9 mouse cellular contexts compared by ENCODE assay signal in the genomic region with DNA sequence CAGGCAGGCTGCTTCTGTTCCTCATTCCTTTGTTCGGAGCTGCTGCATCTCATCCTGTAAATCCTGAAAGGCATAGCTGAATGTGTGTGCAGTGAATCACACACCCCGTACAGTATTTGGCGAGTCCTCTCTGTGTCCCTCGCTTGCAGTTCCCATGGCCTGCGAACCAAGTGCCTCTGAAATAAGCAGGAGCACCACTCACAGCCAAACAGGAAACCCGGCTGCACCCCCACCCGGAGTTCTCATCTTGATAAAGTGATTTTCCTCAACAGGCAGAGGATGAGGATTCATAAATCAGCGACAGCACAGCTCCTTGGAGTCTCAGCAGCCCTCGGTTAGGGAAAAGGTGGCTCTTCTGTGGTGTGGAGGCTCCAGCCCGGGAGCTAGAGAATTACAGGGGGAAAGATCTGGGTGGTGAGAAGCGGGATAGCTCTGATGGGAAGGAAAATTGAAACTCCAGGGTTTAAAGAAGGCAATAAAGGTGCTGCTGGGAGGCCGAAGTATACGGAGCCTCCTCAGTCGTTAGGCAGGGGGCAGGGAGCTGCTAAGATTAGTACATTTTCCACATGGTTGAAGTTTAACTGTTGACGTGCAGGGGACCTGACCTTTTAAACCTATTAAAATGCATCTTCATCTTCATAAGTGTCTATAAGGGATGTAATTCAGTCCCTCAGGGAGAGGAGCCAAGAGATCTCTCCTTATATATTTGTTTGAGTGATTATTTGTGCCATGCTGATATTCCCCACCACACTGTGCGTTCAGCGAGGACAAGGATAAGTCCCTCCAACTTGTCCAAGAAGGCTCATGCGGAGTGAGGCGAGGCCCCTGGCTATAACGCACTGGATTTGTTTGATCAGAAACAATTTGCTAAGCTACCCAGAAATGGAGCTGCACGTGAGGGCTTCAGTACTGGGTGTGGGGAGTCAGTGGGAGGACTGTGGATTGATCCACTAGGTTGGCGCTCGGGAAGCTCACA. TPM values are rescaled to one million over a fixed set of nuclear protein-coding genes. Genes with fewer than 3 reads are reported as not detected.
DNase-seq lines count a peak whose midpoint lies in the region; ATAC-seq and TF ChIP-seq lines count a peak whose summit lies in the region.
"Had no signal": no experiment of that assay in that cellular context is flagged by ENCODE, and none has a peak within 500 bp of the region (broad histone marks: within the 10 kb centered on the region; RNA-seq: fewer than 3 reads in every experiment).

No protein-coding gene starts in this region.

- no peaks in the 10 kb centered on the region for H3K36me3 ChIP-seq in midbrain, embryonic 14.5 days (ENCODE audit: control insufficient read depth, insufficient read depth, low read length)
- no peaks in the 10 kb centered on the region for H3K36me3 ChIP-seq in midbrain, postnatal 0 days (ENCODE audit: insufficient read depth, low read length)
- no peaks in the 10 kb centered on the region for H3K36me3 ChIP-seq in limb, embryonic 13.5 days
- no peaks in the 10 kb centered on the region for H3K36me3 ChIP-seq in stomach, postnatal 0 days (ENCODE audit: control insufficient read depth, insufficient read depth, low read length)
- H3K36me3 ChIP-seq: limb, embryonic 15.5 days had no signal

- no peak for ATAC-seq in midbrain, embryonic 14.5 days (ENCODE audit: low FRiP score, low TSS enrichment)
- ATAC-seq in midbrain, postnatal 0 days (ENCODE audit: low FRiP score): no peak
- ATAC-seq in limb, embryonic 13.5 days (ENCODE audit: low FRiP score, low read depth): peak; percentile 40; the same call in 1 of the 2 replicates
- no peak for ATAC-seq in stomach, postnatal 0 days (ENCODE audit: low FRiP score, low TSS enrichment)

- H3K4me2 ChIP-seq in midbrain, embryonic 14.5 days (ENCODE audit: low read length): no peak overlapping the region
- H3K4me2 ChIP-seq in midbrain, postnatal 0 days (ENCODE audit: low read depth, low read length, poor library complexity, severe bottlenecking): no peak overlapping the region
- H3K4me2 ChIP-seq in limb, embryonic 13.5 days (replicated peaks): peak overlapping the region; percentile 36
- peak overlapping the region; percentile 42 for H3K4me2 ChIP-seq in stomach, postnatal 0 days (replicated peaks; ENCODE audit: low read depth)
- H3K4me2 ChIP-seq: limb, embryonic 15.5 days had no signal

- DNase-seq in adrenal gland, adult (ENCODE audit: inconsistent age in 2 of 2, low spot score in 1 of 2): peak; percentile 41 to 70
- no peak for DNase-seq in adrenal gland, postnatal 4 days (ENCODE audit: low spot score in 2 of 2)
- peak; percentile 35 for DNase-seq in midbrain, embryonic 14.5 days
- DNase-seq in midbrain, postnatal 0 days (ENCODE audit: low spot score): no peak
- DNase-seq in stomach, postnatal 0 days (ENCODE audit: low spot score): no peak
- DNase-seq in cerebellum, adult 2 months: no peak
- no peak for DNase-seq in right cerebral cortex, adult 2 months (ENCODE audit: low spot score in 2 of 2)

- WGBS in midbrain, embryonic 14.5 days: 64% methylated on average over 23 of the region's 23 CpGs
- WGBS in midbrain, postnatal 0 days: 61% methylated on average over 23 of the region's 23 CpGs
- 42% methylated on average over 23 of the region's 23 CpGs for WGBS in limb, embryonic 13.5 days
- WGBS in stomach, postnatal 0 days: 30% methylated on average over 23 of the region's 23 CpGs
- WGBS in cerebellum, adult 2 months: 71% methylated on average over 23 of the region's 23 CpGs

- no peak overlapping the region for H3K9ac ChIP-seq in midbrain, embryonic 14.5 days (replicated peaks; ENCODE audit: low read length)
- H3K9ac ChIP-seq in midbrain, postnatal 0 days (replicated peaks; ENCODE audit: low read length, poor library complexity, severe bottlenecking): no peak overlapping the region
- peak overlapping the region; percentile 46; the same call in 1 of the 2 replicates for H3K9ac ChIP-seq in limb, embryonic 13.5 days
- H3K9ac ChIP-seq in stomach, postnatal 0 days (ENCODE audit: low read length): no peak overlapping the region
- H3K9ac ChIP-seq: limb, embryonic 15.5 days had no signal

- no peaks in the 10 kb centered on the region for H3K27me3 ChIP-seq in midbrain, embryonic 14.5 days (ENCODE audit: control insufficient read depth, insufficient read depth, low read length)
- no peaks in the 10 kb centered on the region for H3K27me3 ChIP-seq in midbrain, postnatal 0 days (ENCODE audit: insufficient read depth, low read length)
- 0 out of 2 replicates have a peak, but pooled peaks cover 11% of the 10 kb centered on the region for H3K27me3 ChIP-seq in limb, embryonic 13.5 days
- H3K27me3 ChIP-seq in stomach, postnatal 0 days (ENCODE audit: control insufficient read depth, insufficient read depth, low read length): no peaks in the 10 kb centered on the region
- no peaks in the 10 kb centered on the region for H3K27me3 ChIP-seq in cerebellum, adult 2 months (ENCODE audit: control insufficient read depth, insufficient read depth, low read length)

- peaks cover 10% of the 10 kb centered on the region; the same call in 1 of the 2 replicates for H3K4me1 ChIP-seq in midbrain, embryonic 14.5 days (ENCODE audit: control insufficient read depth, insufficient read depth, low read length)
- no peaks in the 10 kb centered on the region for H3K4me1 ChIP-seq in midbrain, postnatal 0 days (ENCODE audit: insufficient read depth, low read length)
- H3K4me1 ChIP-seq in limb, embryonic 13.5 days: peaks cover 25% of the 10 kb centered on the region
- H3K4me1 ChIP-seq in stomach, postnatal 0 days (replicated peaks; ENCODE audit: control insufficient read depth, insufficient read depth): no peaks in the 10 kb centered on the region
- no peaks in the 10 kb centered on the region for H3K4me1 ChIP-seq in cerebellum, adult 2 months (ENCODE audit: control insufficient read depth, insufficient read depth, low read length)

- no peak overlapping the region for H3K27ac ChIP-seq in midbrain, embryonic 14.5 days (replicated peaks; ENCODE audit: low read depth, low read length)
- no peak overlapping the region for H3K27ac ChIP-seq in midbrain, postnatal 0 days (ENCODE audit: low read depth, low read length)
- H3K27ac ChIP-seq in limb, embryonic 13.5 days: no peak overlapping the region
- H3K27ac ChIP-seq in stomach, postnatal 0 days (replicated peaks): no peak overlapping the region
- H3K27ac ChIP-seq in cerebellum, adult 2 months (ENCODE audit: insufficient read depth, low read length): no peak overlapping the region
- H3K27ac ChIP-seq: limb, embryonic 15.5 days had no signal

- no peak for TF ChIP-seq EP300 in stomach, postnatal 0 days (optimal IDR thresholded peaks at IDR 0.05)

- H3K4me3 ChIP-seq in midbrain, embryonic 14.5 days (replicated peaks; ENCODE audit: low read depth, low read length): no peak overlapping the region
- H3K4me3 ChIP-seq in midbrain, postnatal 0 days (ENCODE audit: low read depth, low read length): no peak overlapping the region
- no peak overlapping the region for H3K4me3 ChIP-seq in limb, embryonic 13.5 days
- no peak overlapping the region for H3K4me3 ChIP-seq in stomach, postnatal 0 days (ENCODE audit: low read depth, low read length)
- H3K4me3 ChIP-seq in cerebellum, adult 2 months (replicated peaks; ENCODE audit: insufficient read depth, low read depth, low read length): no peak overlapping the region
- H3K4me3 ChIP-seq: limb, embryonic 15.5 days had no signal

- no peaks in the 10 kb centered on the region for H3K9me3 ChIP-seq in midbrain, embryonic 14.5 days (ENCODE audit: control insufficient read depth, low read length)
- H3K9me3 ChIP-seq in midbrain, postnatal 0 days (ENCODE audit: low read length): no peaks in the 10 kb centered on the region
- H3K9me3 ChIP-seq in limb, embryonic 13.5 days: no peaks in the 10 kb centered on the region
- no peaks in the 10 kb centered on the region for H3K9me3 ChIP-seq in stomach, postnatal 0 days (ENCODE audit: control insufficient read depth, low read length)
- H3K9me3 ChIP-seq: limb, embryonic 15.5 days had no signal

- no peak for TF ChIP-seq POLR2A in cerebellum, adult 2 months (IDR thresholded peaks at IDR 0.05; ENCODE audit: borderline replicate concordance, insufficient read depth, low read length)

- no peak for TF ChIP-seq CTCF in midbrain, postnatal 0 days (IDR thresholded peaks at IDR 0.05)
- no peak for TF ChIP-seq CTCF in stomach, postnatal 0 days (IDR thresholded peaks at IDR 0.05; ENCODE audit: low read depth)
- TF ChIP-seq CTCF in cerebellum, adult 2 months (IDR thresholded peaks at IDR 0.05; ENCODE audit: borderline replicate concordance, insufficient read depth, low read depth, low read length): no peak

RNA-seq across cellular contexts. Expression of gene Sema5b, which starts 22.7 kb away (rescaled TPM):
- 10 to 100 TPM; 11.1 to 11.7 TPM for total RNA-seq in adrenal gland, postnatal 4 days (2021)
- 18.4 and 20.0 TPM in 2 replicates for polyA plus RNA-seq in midbrain, embryonic 14.5 days (2014; fragmentation: Nextera tagmentation; extraction: Ambion mirVana)
- 30.9 and 46.5 TPM in 2 replicates for total RNA-seq in midbrain, postnatal 0 days (2014; rRNA removed)
- polyA plus RNA-seq in midbrain, postnatal 0 days (2015; fragmentation: Nextera tagmentation; extraction: Ambion mirVana): 9.5 and 11.4 TPM in 2 replicates
- 6.4 and 6.8 TPM in 2 replicates for polyA plus RNA-seq in limb, embryonic 13.5 days (2015; fragmentation: Nextera tagmentation; extraction: Ambion mirVana)
- 0.56 and 0.70 TPM in 2 replicates for polyA plus RNA-seq in stomach, postnatal 0 days (2015; fragmentation: Nextera tagmentation; extraction: Ambion mirVana)
- 10.7 and 13.5 TPM in 2 replicates for polyA plus RNA-seq in cerebellum, adult 2 months (2012; rRNA removed)

RNA-seq across cellular contexts. Expression of gene Pdia5, which starts 27.6 kb away (rescaled TPM):
- total RNA-seq in adrenal gland, postnatal 4 days (2021): 10 to 100 TPM; 23.0 to 27.5 TPM
- polyA plus RNA-seq in midbrain, embryonic 14.5 days (2014; fragmentation: Nextera tagmentation; extraction: Ambion mirVana): 6.2 and 7.6 TPM in 2 replicates
- 2.6 and 4.3 TPM in 2 replicates for total RNA-seq in midbrain, postnatal 0 days (2014; rRNA removed)
- polyA plus RNA-seq in midbrain, postnatal 0 days (2015; fragmentation: Nextera tagmentation; extraction: Ambion mirVana): 7.7 and 8.0 TPM in 2 replicates
- polyA plus RNA-seq in limb, embryonic 13.5 days (2015; fragmentation: Nextera tagmentation; extraction: Ambion mirVana): 40.7 and 42.6 TPM in 2 replicates
- 32.9 and 35.2 TPM in 2 replicates for polyA plus RNA-seq in stomach, postnatal 0 days (2015; fragmentation: Nextera tagmentation; extraction: Ambion mirVana)
- polyA plus RNA-seq in cerebellum, adult 2 months (2012; rRNA removed): 2.3 and 3.4 TPM in 2 replicates

Comparison
In these comparisons a context has a peak if more than half of its experiments do, and no peak if none do; other contexts are left out.
1. DNase-seq: peak in adrenal gland, adult (2 of 2) and midbrain, embryonic 14.5 days (single experiment); none in adrenal gland, postnatal 4 days (0 of 2), midbrain, postnatal 0 days (single experiment), stomach, postnatal 0 days (single experiment), cerebellum, adult 2 months (0 of 2) and right cerebral cortex, adult 2 months (0 of 2).
2. H3K4me2 ChIP-seq: peak in limb, embryonic 13.5 days (single experiment) and stomach, postnatal 0 days (single experiment); none in midbrain, embryonic 14.5 days (single experiment) and midbrain, postnatal 0 days (single experiment).